Mouse (Mus musculus): Measurements from ENCODE around the gene Hhat.

Hhat gene

DNA sequence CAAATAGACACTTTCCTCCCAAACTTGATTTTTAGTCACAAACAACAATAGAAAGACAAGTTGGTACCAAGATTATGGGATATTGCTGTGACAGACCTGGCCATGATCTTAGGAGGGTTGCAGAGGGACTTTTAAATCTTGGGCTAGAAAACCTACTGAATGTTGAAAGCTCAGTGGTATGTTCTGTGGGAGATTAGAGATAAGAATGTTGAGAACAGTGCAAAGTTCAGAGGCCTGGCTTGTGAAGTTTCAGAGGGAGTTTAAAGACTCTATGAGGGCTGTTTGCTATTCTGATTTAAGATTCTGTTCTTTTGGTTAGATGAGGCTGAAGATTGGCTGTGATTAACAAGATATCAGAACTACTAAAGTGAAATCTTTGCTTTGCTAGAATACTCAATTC lies 206.3 kb downstream of the Hhat start:
- intact Hi-C loops (cut with DNase I) = no loop called here

DNA sequence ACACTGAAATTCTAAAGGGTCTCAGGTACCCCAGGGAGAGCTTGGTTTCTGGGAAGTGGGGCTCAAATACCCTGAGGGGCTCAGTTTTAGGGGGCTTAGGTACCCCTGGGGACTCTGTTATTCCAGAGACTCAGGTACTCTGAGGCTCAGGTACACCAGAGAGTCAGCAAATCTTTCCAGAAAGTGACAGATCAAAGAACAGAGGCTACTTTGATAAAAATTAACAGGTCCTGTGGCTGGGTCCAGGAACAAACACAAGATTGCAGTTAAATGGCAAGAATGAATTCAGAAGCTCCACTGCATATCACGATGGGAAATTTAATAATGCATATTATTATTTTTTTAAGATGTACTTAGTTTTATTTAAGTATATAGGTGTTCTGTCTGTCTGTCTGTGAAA lies 211.7 kb downstream of the Hhat start:
- intact Hi-C loops (cut with DNase I) = no loop called here

DNA sequence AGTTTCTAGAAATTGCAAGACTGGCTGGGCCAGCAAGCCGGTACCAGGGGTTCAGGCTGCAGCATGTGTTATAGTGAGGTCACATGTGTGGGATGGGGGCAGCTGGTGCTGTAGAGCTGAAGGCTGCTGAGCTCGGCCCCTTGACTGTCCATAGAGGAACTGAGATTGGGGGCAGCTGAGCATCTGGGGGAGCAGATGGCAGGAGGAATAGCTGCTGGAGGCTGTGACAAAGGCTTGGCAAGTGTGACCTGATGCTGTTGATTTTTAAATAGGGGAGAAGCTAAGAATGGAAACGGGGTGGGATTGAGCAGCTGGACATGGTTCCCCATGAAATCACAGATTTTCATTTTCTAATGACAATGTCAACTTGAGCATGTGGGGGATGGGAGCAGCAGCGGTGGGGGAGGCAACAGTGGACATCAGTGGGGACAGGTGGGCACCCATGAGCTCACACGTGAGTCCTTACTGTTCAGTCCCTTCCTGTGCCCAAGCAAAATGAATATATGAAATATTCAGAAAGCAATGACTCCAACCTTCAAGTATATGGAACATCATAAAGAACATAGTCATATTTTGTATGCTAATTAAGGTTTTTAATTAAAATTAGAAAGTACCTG lies 212.9 kb downstream of the Hhat start:
- intact Hi-C loops (cut with DNase I) = no loop called here

DNA sequence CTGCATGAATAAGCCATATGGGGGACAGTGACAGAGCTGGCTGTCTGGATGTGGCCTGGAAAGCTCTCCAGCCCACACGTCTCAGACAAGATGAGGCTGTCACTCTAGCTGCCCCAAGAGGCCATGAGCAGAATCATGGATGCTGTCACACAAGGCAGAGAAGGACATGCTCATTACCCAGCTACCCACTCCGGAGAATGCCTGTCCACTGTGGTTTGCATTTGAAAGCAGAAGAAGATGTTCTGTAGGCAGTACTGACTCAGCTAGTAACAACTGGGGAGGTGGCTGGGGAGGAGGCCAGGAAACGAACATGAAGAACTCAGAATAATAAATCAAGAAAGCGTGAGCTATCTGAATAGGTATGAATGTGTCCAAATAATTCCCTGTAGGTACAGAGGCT lies 215.5 kb downstream of the Hhat start:
- intact Hi-C loops (cut with DNase I) = no loop called here

DNA sequence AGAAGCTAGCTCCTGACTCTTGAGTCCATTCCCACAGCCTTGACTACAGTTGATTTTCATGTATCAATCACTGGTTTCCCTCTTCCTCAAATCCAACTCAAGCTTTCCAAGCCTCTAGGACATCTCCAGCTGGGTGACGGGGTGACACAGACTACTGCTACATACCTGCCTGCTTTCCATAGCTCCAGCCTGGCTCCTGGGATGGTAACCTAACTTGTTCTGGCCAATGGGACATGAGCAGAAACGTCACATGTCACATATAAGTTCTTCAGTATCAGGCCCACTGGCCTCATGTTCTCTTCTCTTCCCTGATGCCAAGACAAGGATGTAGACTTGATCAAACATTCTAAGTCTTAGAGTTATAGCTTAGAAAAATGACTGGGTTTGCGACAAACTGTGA lies 220.5 kb downstream of the Hhat start:
- intact Hi-C loops (cut with DNase I) = no loop called here

DNA sequence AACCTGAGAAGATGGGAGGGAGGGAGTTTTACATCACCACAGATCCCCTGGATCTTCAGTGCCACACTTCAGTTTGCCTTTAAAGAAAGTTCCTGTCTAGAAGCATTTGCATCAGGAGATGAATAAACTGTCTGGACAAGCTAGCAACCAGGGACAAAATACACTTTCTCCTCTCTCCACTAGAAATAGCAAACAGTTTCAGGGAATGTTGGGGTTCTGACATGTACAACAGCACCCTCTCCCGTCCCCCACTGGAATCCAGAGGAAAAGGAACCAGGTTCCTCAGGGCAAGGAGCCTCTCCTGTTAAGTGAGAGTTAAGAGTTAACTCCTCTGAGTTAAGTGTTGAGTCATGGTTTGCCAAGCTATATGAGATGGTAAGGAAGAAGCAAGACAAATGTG lies 224.2 kb downstream of the Hhat start:
- intact Hi-C loops (cut with DNase I) = no loop called here

DNA sequence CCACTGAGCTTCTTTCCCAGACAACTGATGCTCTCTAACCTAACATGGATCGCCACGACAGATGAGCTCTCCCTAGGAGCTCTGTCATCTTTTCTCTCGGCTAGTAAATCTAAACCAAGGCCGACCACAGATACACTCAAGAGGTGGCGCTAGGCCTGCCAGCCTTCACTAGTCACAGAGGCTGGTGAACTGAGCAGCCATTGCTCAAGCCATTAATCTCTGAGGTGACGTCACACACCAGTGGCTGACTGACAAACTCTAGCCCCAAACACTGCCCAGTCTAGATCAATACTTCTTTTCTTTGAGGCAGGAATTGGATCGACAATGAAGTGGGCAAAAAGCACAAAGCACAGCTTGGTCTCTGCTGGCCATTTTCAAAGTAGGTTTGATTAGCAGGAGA lies 226.1 kb downstream of the Hhat start:
- intact Hi-C loops (cut with DNase I) = no loop called here

DNA sequence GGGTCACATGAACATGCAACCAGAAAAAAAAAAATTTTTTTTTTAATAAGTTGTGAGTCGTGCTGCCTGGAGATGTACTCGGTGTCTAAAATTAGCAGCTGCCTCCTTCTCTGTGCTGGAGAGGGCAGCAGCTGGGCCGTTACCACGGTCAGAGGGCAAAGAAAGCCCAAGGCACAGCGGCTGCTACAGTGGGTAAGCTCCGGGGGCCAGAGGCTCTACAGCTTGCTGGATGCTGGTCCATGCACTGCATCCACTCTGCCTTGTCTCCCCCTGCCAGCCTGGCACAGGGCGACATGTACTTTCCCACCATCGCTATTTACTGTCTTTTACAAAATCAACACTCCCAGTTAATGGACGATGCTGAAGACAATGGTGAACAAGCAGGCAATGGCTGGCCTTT lies 226.9 kb downstream of the Hhat start:
- intact Hi-C loops (cut with DNase I) = no loop called here

DNA sequence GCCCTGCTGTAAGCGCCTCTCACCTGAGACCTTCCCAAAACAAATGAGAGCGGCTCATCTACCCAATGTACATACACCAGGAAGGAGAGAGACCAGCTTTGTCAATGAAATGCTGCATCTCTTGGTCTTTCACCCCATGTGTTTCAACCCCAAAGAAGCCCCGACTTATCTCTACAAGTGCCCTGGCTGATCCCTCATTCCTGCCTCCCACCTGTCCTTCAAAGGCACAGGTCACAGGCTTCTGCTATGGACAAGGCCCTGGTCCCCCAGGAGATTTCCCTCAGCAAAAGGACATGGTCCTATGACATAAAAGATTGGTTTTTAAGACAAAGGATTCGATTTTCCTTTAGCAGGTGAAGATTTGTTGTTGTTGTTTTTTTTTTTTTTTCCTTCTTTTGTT lies 227.3 kb downstream of the Hhat start:
- intact Hi-C loops (cut with DNase I) = no loop called here

DNA sequence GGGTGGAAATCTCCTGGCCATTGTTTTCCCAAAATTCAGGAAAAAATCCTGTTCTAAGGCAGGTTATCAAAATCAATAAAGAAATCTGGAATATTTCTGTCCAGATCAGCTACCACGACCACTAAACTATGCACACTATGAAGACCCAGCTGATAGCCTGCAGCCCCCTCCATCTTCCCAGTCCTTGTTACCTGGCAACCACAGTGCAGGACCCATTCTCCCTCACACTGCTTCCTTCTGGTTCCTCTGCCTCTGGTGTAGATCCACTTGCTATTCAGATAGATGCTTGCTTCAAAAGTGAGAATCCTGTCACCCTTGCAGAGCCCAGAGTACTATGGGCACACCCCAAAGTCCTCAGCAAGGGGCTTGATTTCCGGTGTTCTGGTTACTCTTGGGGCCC lies 228.9 kb downstream of the Hhat start:
- intact Hi-C loops (cut with DNase I) = no loop called here

DNA sequence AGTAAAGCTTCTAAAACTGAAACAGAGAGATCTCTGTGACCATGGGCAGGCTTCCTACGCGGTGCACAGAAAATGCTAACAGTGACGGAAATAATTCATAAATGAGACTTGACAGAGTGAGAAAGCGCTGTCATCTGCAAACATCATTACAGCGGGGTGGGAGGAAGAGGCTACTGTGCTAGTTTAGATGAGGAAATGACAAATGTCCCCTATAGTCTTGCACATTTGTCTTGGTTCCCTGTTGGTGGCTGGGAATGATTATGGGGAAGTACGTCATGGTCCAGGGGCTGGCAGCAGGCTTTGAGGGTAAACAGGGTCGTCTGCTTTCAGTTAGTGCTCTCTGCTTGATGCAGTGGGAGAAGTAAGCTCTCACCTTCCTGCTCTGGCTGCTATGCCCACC lies 233.9 kb downstream of the Hhat start:
- intact Hi-C loops (cut with DNase I) = no loop called here

DNA sequence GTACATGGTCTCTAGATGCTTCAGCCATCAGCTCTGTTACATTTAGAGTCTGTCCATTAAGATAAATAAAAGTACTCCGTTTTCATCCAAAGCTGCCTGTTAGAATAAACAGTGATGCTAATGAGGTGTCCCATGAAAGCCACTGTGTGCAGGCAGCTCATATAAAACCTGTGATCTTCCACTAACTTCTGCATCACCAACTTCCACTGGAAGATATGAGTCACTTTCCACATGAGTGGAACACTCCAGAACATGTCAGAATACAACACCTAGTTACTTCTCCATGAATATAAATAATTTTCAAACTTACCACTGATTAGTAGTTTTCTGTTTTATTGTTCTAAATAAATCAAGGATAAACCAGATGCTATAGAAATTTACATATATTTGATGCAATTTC lies 234.6 kb downstream of the Hhat start:
- intact Hi-C loops (cut with DNase I) = no loop called here

DNA sequence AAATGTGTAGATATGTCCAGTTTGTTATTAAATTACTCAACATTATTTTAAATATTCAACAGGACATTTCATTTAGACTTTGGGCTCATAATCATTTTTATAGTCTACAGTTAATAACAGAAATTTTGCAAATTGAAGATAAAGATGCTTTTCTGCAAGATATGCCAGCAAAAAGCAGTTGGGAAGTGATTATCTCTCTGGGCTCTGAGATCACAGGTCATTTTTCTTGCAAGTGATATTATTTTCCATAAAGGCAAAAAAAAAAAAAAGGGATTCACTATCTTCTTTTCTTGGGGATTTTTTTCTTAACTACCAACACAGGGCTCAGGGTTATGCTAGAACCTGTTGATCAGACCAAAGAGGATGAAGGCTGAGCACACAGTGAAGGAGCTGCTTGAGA lies 238.0 kb downstream of the Hhat start:
- intact Hi-C loops (cut with DNase I) = no loop called here

DNA sequence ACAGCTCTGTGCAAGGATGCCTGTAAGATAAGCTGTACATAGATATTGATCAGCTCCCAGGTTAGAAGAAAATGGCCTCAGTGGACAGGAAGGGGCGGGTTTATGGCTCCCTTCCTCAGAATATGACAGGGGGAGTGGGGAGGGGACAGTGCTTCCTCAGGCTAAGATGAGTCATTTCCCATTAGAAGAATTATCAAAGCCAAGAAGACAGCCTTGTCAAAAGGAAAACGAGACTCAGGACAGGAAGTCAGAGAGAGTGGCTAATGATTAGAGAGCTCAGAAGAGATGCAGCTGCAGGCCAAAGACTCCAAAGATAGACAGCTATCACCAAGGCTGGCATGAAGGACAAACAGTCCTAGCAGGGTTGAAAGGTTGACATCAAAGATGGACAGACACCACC lies 238.8 kb downstream of the Hhat start:
- intact Hi-C loops (cut with DNase I) = no loop called here

DNA sequence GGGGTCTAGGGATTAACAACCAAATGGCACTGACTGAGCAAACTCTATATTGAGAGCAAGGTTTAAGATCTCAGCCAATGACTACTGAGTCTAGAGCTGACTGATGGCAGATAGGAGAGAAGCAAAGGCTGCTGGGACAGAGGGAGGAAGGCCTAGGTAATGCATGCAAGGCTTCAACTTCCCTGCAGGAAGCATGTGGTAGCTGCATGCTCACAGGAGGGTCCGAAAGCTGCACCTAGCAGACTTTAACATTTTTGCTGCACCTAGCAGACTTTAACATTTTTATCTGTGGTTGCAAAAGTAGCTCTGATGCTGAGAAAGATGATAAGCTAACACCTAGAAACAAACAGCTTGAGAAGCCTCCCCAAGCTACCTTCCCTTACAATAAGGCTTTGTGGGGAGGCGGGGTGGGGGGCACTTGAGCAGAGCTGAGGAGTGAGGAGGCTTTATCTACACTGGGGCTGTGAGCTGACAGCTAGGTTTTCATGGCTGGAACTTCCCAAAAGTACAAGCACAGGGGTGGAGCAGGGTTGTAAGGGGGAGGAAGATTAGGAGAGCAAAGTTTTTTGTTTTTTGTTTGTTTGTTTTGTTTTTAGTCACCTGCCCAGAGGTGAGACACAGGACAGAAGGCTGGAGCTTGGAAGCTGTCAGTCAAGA lies 239.4 kb downstream of the Hhat start:
- intact Hi-C loops (cut with DNase I) = no loop called here

DNA sequence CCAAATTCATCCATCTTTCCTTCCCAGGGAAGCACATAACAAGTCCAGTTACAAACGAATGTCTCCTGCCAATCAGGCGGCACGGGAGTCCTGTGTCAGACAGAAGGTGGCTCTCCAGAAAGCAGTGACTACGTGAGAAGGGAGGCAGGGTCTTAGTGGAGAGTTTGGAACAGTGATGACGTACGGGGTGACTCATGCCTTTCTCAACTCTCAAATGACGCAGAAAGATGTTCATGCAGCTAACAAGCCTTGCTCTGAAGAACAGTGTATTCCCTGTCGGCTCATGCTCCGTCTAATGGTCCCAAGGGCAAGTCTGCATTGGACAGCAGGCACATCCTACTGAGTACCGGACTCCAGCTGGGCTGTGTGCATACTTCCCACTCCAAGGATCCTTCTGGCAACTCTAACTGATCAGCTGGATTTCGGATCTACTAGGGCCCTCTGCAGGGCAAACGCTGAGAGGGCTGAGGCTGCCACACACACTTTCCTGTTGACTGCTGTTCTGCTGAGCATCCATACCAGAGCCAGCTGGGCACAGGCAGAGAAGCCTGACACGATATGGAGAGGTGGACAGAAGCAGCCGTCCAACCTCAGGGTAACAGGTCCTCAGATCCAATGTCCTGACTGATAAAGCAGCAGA lies 245.2 kb downstream of the Hhat start:
- intact Hi-C loops (cut with DNase I) = no loop called here

DNA sequence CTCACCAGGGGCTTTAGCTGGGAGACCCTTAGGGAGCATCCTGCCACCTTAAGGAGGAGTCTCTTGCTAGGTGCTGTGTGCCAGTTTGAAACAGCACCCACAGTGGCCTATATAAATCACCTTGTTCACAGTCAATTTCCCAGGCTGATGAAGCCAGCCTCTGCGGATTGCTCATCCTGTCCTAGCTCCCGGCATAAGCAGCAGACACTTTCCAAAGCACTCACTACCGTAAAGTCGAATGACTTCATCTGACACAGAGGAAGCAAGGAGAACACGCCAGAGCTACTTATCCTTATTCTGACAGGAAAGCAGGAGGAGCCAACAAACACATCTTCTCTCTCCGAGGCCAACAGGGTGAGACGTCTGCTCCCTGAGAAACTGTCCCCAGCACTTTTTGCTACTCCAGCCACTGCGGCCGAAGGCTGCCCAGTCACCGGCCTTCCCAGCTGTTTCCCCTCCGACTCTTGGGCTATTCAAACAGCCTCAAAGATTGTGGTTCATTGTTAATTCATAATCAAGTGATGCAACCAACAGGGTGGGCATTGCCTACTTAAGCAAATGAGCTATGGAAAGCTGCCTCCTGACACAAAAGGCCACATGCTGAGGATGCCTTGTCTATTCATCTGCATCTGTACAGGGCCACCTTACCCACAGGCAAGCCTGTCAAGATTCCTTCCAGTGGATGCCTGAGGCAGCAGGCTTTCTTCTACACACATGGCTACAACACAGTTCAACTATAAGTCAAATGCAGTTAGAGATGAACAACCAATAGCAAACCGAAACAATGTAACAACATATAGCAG lies 248.4 kb downstream of the Hhat start:
- intact Hi-C loops (cut with DNase I) = no loop called here

DNA sequence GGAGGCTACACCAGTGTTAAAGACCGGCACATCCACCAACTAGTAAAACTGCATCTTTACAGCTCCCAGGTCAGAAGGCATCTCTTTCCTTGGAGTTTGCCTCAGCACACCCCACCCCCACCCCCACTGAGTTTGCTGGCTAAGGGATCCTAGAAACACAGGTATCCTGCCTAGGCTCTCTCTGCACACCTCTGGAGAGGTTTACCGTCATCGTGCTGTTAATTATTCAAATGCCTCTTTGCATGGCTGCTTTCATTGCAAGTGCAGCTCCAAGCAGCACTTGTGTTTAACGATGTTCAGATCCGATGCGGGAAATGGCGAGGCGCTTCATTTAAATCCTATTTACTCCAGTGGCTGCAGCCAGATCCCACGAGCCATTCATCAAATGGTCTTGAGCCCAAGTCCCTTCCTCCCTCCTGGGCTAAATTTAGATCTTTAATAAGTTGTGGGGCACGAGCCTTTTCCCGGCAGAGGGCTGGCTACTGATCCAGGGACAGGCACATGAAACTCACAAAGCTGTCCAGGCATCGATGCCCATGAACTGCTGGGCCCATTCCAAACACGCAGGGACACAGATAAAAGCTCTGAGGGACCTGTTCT lies 250.1 kb downstream of the Hhat start:
- intact Hi-C loops (cut with DNase I) = no loop called here

DNA sequence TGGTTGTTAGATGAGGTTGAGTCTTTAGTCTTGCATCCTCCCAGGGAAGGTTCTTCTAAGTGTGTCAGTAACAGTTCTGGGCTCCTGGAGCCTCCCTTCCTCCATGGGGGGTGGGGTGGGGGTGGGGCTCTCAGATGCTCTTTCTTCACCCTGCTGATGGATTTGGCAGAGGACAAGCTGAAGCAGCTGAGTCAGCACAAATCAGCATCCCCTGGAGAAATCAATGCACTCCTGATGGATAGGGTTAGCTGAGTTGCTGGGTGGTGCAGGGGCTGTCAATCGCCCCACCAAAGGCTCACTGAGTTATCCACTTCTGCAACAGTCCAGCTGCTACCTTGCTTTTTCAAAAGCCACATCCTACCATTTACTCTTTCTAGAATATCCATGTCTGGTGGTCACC lies 251.3 kb downstream of the Hhat start:
- intact Hi-C loops (cut with DNase I) = no loop called here

DNA sequence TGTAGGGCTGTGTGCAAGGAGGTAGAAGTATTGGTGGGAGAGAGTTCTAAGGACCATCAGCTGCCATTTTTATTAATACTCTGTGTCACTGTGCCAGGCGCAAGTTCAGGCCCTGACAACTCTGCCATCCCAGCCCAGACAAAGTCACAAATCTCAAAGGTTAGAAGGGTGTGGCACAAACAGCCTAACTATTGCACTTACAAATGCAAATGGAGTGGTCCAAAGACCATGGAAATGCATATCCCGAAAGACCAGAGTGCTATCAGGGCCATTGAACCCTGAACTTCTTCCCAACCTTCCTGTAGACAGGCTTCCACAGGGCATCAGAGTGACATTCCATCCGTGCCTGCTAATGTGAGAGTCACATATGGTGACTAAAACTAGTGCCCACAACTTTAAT lies 255.7 kb downstream of the Hhat start:
- intact Hi-C loops (cut with DNase I) = no loop called here

DNA sequence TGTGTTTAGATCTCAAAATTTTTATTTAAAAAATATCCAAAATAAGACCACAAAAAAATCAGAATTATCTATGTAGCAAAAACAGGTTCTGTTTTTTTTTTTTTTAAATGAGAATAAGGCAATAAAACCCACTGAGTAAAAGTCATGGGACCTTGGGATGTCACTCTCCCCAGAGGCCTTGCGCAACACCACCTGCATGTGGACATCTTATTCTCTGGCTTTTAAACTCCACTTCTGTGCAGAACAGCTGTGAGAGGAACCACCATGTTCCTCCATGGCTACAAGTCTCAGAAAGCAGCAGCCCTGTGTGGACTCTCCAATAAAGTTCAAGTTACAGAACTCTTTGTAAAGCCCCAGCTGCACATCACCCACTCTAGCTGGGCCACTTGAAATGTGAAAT lies 258.2 kb downstream of the Hhat start:
- intact Hi-C loops (cut with DNase I) = no loop called here

DNA sequence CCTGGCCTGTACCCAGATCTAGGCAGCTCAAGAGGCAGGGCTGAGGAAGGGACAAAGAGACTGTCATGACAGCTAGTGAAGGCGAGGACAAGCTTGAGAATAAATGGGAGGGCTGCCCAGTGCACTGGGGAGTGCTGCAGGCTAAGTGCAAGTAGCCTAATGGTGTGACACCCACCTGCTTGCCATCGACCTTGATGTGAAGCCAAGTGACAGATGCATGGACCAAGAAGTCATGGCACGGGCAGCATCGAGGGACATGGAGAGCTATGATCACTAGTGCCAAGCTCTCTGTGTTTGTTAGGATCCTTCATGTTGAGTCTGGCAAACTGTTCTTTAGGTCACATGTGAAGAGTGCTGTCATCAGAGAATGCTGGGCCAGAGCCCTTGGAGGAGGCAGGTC lies 267.4 kb downstream of the Hhat start:
- intact Hi-C loops (cut with DNase I) = no loop called here

All from adrenal gland (tissue).